Mouse (Mus musculus): ENCODE measurements around the gene Ano6. TPM values are rescaled to one million over a fixed set of nuclear protein-coding genes. Genes with fewer than 3 reads are reported as not detected.

Ano6 gene
- total and polyA plus RNA-seq, 3 experiments = 0.01 to 0.49 TPM; not detected in 1

DNA sequence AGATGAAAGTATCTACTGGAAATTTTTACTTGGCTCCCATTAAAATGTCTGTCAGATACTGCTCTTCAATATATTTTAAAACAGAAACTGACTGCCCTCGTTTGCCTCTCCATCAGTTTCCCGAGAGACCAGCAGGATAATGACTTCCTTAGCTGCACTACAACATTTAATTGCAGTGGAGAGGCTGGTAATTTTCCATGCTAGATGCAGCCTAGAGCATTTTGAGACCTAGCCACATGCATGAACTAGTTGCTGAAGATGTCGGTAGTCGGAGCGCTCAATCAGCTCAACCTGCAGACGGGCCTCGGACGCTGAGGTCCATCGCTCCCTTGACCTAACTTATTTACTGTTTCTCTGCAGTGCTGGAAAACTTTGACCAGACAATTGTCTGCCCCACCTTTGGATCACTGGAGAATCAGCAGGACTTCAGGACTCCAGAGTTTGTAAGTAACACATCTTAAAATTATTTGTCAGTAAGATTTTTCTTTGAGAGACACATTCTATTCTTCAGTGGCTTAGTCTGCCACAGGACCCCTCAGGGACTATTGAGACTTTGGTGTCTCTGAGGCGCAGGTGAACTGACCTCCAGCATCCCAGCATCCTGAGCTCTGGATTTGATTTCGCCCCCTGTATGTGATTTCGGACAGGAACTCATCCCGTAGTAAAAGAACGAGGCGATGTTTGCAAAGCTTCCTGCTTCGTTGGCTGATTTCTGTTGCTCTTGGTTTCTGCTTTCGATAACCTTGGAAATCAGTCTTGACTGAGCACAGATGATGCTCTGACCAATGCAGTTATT lies 73.4 kb downstream of the Ano6 start:
- DNase-seq (ENCODE audit: low spot score) (no peak), ATAC-seq (ENCODE audit: extremely low read depth, insufficient number of reproducible peaks, low FRiP score, poor library complexity, severe bottlenecking) (no peak)
- no peaks in the 10 kb centered on the region for H3K4me1 ChIP-seq (ENCODE audit: insufficient read depth, low read depth, low read length)
- H3K4me3 ChIP-seq (ENCODE audit: low read depth, low read length) = no peak overlapping the region
- no peaks in the 10 kb centered on the region for H3K36me3 ChIP-seq (replicated peaks)
- TF ChIP-seq POLR2AphosphoS5 (IDR thresholded peaks at IDR 0.05; ENCODE audit: insufficient replicate concordance, low read depth, low read length) (no peak), CTCF (IDR thresholded peaks at IDR 0.05; ENCODE audit: low read depth, low read length) (no peak)
- H3K27me3 ChIP-seq (ENCODE audit: insufficient read depth, low read length) = no peaks in the 10 kb centered on the region
- H3K9me3 ChIP-seq (replicated peaks) = peaks cover 9% of the 10 kb centered on the region

DNA sequence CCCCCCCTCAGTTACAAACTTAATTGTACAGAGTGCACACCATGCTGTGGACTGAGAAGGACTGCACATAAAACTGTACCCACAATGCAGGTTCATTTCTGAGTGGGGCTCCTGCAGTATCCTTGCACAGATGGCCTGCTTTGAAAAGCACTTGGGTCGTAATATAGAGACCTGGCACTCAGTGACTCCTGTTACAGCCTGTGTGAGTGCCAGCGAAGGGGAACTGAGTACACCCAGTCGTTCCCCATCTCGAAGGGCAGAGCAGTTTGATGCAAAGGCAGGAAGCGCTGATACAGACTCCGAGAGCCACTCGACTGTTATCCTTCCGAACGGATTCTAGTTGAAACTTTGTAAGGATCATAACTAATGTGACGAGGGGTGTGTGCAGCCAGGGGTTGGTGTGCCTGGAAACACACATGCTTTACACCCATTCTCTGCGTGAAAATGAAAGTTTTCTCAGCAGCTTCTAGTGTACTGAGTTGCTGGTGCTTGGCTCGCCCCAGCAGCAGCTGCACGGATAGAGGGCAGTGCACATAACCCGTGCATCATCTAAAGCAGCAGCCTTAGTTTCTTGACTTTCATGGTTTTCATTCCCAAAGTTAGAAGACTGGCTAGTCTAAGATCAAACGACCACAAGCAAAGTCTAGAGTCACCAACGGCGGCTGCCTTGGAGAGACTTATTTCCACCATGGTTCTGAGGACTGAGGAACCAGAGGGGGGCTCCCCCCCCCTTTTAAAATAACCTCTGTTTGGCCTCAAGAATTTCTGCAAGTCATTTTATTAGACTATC lies 74.9 kb downstream of the Ano6 start:
- no peak for DNase-seq (ENCODE audit: low spot score)
- H3K27me3 ChIP-seq (ENCODE audit: insufficient read depth, low read length) = no peaks in the 10 kb centered on the region
- H3K9me3 ChIP-seq (replicated peaks) = peaks cover 10% of the 10 kb centered on the region
- no peaks in the 10 kb centered on the region for H3K4me1 ChIP-seq (ENCODE audit: insufficient read depth, low read depth, low read length)
- no peaks in the 10 kb centered on the region for H3K36me3 ChIP-seq (replicated peaks)
- no peak; the same call in 1 of the 2 replicates for ATAC-seq (ENCODE audit: extremely low read depth, insufficient number of reproducible peaks, low FRiP score, poor library complexity, severe bottlenecking)
- H3K4me3 ChIP-seq (ENCODE audit: low read depth, low read length) = no peak overlapping the region
- TF ChIP-seq GATA1 (IDR thresholded peaks at IDR 0.05; ENCODE audit: borderline replicate concordance, low read length) = no peak
- TF ChIP-seq TAL1 (conservative IDR thresholded peaks at IDR 0.05; ENCODE audit: low read depth, low read length) = no peak
- TF ChIP-seq CTCF (IDR thresholded peaks at IDR 0.05; ENCODE audit: low read depth, low read length) = no peak

DNA sequence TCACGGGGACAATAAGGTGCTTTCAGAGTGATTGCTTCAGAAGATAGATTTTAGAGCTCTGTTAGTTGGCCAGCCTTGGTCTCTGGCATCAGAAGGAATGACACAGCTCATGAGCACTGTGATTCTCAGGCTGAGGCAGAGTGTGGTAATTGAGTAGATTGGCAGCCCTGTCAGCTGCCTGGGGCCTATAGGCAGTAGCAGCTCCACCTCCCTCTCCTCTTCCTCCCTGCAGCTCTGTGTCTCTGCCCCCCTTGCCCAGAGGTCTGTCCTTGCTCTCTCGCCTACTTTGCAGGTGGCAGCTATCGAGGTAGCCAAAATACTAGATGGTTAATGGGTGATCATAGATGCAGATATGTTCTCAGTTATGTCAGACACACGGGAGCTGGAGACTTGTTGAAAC lies 77.5 kb downstream of the Ano6 start:
- ATAC-seq (ENCODE audit: extremely low read depth, insufficient number of reproducible peaks, low FRiP score, poor library complexity, severe bottlenecking) = no peak
- DNase-seq (ENCODE audit: low spot score) = no peak
- no peak overlapping the region for H3K4me3 ChIP-seq (ENCODE audit: low read depth, low read length)
- H3K27me3 ChIP-seq (ENCODE audit: insufficient read depth, low read length) = no peaks in the 10 kb centered on the region
- no peaks in the 10 kb centered on the region for H3K4me1 ChIP-seq (ENCODE audit: insufficient read depth, low read depth, low read length)
- no peaks in the 10 kb centered on the region for H3K36me3 ChIP-seq (replicated peaks)
- TF ChIP-seq CTCF (IDR thresholded peaks at IDR 0.05; ENCODE audit: low read depth, low read length) (no peak), GATA1 (IDR thresholded peaks at IDR 0.05; ENCODE audit: borderline replicate concordance, low read length) (no peak), POLR2AphosphoS5 (IDR thresholded peaks at IDR 0.05; ENCODE audit: insufficient replicate concordance, low read depth, low read length) (no peak), TAL1 (conservative IDR thresholded peaks at IDR 0.05; ENCODE audit: low read depth, low read length) (no peak), GATA2 (IDR thresholded peaks at IDR 0.05; ENCODE audit: borderline replicate concordance, low read depth, low read length) (no peak)
- H3K9me3 ChIP-seq (replicated peaks) = peaks cover 10% of the 10 kb centered on the region

DNA sequence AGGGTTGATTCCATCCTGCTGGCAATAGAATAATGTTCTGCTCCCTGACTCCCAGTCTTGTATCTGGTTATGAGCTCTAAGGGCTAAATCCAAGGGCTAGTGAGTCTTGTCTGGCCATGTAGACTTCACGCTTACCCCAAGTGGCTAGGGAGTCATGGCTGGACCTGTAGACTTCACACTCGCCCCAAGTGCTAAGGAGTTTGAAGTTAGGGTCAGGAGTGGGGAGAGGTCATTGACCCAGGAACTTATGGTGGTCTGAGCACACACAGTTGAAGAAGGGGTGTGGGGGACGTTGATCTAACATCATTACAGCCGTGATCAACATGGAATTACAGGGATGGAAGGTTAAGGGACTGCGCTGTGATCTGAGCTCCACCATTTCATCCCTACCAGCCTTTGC lies 79.0 kb downstream of the Ano6 start:
- DNase-seq (ENCODE audit: low spot score) = no peak
- ATAC-seq (ENCODE audit: extremely low read depth, insufficient number of reproducible peaks, low FRiP score, poor library complexity, severe bottlenecking) = no peak
- H3K4me1 ChIP-seq (ENCODE audit: insufficient read depth, low read depth, low read length) = no peaks in the 10 kb centered on the region
- H3K36me3 ChIP-seq (replicated peaks) = no peaks in the 10 kb centered on the region
- H3K4me3 ChIP-seq (ENCODE audit: low read depth, low read length) = no peak overlapping the region
- no peaks in the 10 kb centered on the region for H3K27me3 ChIP-seq (ENCODE audit: insufficient read depth, low read length)
- TF ChIP-seq TAL1 (conservative IDR thresholded peaks at IDR 0.05; ENCODE audit: low read depth, low read length) (no peak), GATA1 (IDR thresholded peaks at IDR 0.05; ENCODE audit: borderline replicate concordance, low read length) (no peak), POLR2AphosphoS5 (IDR thresholded peaks at IDR 0.05; ENCODE audit: insufficient replicate concordance, low read depth, low read length) (no peak), CTCF (IDR thresholded peaks at IDR 0.05; ENCODE audit: low read depth, low read length) (no peak), GATA2 (IDR thresholded peaks at IDR 0.05; ENCODE audit: borderline replicate concordance, low read depth, low read length) (no peak)
- peaks cover 14% of the 10 kb centered on the region for H3K9me3 ChIP-seq (replicated peaks)

DNA sequence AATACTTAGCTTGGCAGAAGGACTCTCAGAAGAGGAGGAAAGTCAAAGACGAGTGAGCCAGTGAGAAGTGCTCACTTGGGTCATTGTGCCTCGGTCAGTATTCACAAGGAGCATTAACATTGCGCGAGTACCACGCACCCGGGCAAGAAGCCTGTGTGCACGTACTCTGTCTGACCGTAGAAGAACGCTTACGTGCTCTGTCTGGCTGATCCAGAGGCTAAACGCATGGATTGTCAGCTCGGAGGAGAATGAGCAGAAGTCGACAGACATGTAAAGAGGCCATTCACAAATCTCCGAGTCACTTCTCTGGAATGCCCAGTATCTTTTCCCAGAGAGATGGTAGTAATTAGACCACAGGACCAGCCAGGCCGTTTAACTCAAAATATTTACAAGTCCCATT lies 81.0 kb downstream of the Ano6 start:
- DNase-seq (ENCODE audit: low spot score) (no peak), ATAC-seq (ENCODE audit: extremely low read depth, insufficient number of reproducible peaks, low FRiP score, poor library complexity, severe bottlenecking) (no peak)
- TF ChIP-seq TAL1 (conservative IDR thresholded peaks at IDR 0.05; ENCODE audit: low read depth, low read length) (no peak), POLR2AphosphoS5 (IDR thresholded peaks at IDR 0.05; ENCODE audit: insufficient replicate concordance, low read depth, low read length) (no peak), CTCF (IDR thresholded peaks at IDR 0.05; ENCODE audit: low read depth, low read length) (no peak), GATA1 (IDR thresholded peaks at IDR 0.05; ENCODE audit: borderline replicate concordance, low read length) (no peak), GATA2 (IDR thresholded peaks at IDR 0.05; ENCODE audit: borderline replicate concordance, low read depth, low read length) (no peak)
- no peak overlapping the region for H3K4me3 ChIP-seq (ENCODE audit: low read depth, low read length)
- H3K36me3 ChIP-seq (replicated peaks) = no peaks in the 10 kb centered on the region
- H3K27me3 ChIP-seq (ENCODE audit: insufficient read depth, low read length) = no peaks in the 10 kb centered on the region
- no peaks in the 10 kb centered on the region for H3K4me1 ChIP-seq (ENCODE audit: insufficient read depth, low read depth, low read length)
- peaks cover 12% of the 10 kb centered on the region for H3K9me3 ChIP-seq (replicated peaks)

DNA sequence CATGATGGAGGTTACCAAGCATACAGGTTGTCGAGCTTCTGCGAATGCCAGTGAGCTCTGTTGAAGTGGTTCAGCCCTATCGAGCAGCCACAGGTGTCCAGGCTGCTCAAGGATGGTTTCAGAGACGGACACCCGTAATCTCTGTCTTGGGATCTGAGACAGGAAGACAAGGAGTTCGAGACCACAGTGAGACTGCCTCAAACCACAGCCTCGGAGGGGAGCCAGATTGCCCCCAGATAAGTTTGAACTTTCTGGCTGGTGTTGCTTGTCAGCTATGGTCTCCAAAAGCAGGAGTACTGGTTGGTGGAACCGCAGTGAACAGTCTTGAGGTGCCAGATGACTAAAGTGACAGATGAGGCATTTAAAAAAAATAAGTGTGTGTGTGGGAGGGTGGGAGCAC lies 81.8 kb downstream of the Ano6 start:
- Histone ChIP-seq H3K4me1 (ENCODE audit: insufficient read depth, low read depth, low read length) (no peaks in the 10 kb centered on the region), H3K4me3 (ENCODE audit: low read depth, low read length) (no peak overlapping the region), H3K36me3 (replicated peaks) (no peaks in the 10 kb centered on the region), H3K27me3 (ENCODE audit: insufficient read depth, low read length) (no peaks in the 10 kb centered on the region), H3K9me3 (replicated peaks) (peaks cover 9% of the 10 kb centered on the region)
- ATAC-seq (ENCODE audit: extremely low read depth, insufficient number of reproducible peaks, low FRiP score, poor library complexity, severe bottlenecking) (no peak), DNase-seq (ENCODE audit: low spot score) (no peak)
- TF ChIP-seq TAL1 (conservative IDR thresholded peaks at IDR 0.05; ENCODE audit: low read depth, low read length) (no peak), GATA2 (IDR thresholded peaks at IDR 0.05; ENCODE audit: borderline replicate concordance, low read depth, low read length) (no peak), POLR2AphosphoS5 (IDR thresholded peaks at IDR 0.05; ENCODE audit: insufficient replicate concordance, low read depth, low read length) (no peak), CTCF (IDR thresholded peaks at IDR 0.05; ENCODE audit: low read depth, low read length) (no peak), GATA1 (IDR thresholded peaks at IDR 0.05; ENCODE audit: borderline replicate concordance, low read length) (no peak)
